Mouse (Mus musculus) MEL (cell line): ENCODE results near the gene Trp53bp1. TPM values are rescaled to one million over a fixed set of nuclear protein-coding genes. Genes with fewer than 3 reads are reported as not detected.
A peak's percentile ranks its signal among the peaks of the same experiment; 100 is the strongest.

Experiments
- DNase-seq: peaks from one replicate; pipeline ENCODE4 v3.0.0; 2011; ENCODE audit warnings: low read depth, low spot score
- H3K27ac ChIP-seq: 2 replicates; pipeline ENCODE4 v1.5.1; 2012; ENCODE audit warnings: low read depth, mild to moderate bottlenecking, control low read depth, low read length, moderate library complexity; ENCODE audit not compliant: control insufficient read depth
- H3K27me3 ChIP-seq, 2 experiments: fragments of 150-350 bp in 1 of 2; sonication (generic) in 1 of 2; 2 replicates each; pipeline ENCODE4 v1.6.1; 2012; ENCODE audit warnings: low read length in 2 of 2, mild to moderate bottlenecking in 2 of 2, improper control_type of control experiment in 1 of 2, moderate library complexity in 1 of 2; ENCODE audit not compliant: insufficient read depth in 2 of 2, control insufficient read depth in 1 of 2
- H3K36me3 ChIP-seq, 2 experiments: 2 replicates each; pipeline ENCODE4 v1.6.1; 2012 to 2014; ENCODE audit warnings: low read length in 2 of 2, improper control_type of control experiment in 1 of 2, inconsistent platforms in 1 of 2, mild to moderate bottlenecking in 1 of 2; ENCODE audit not compliant: insufficient read depth in 2 of 2, control insufficient read depth in 1 of 2
- H3K4me1 ChIP-seq, 2 experiments: fragments of 150-350 bp in 1 of 2; sonication (generic) in 1 of 2; 2 replicates each; pipeline ENCODE4 v1.6.1; 2012; ENCODE audit warnings: low read length in 2 of 2, improper control_type of control experiment in 1 of 2, mild to moderate bottlenecking in 1 of 2; ENCODE audit not compliant: insufficient read depth in 2 of 2, control insufficient read depth in 1 of 2
- H3K4me3 ChIP-seq, 2 experiments: fragments of 150-350 bp in 1 of 2; sonication (generic) in 1 of 2; 2 replicates each; pipeline ENCODE4 v1.5.1; 2012; ENCODE audit warnings: low read depth in 2 of 2, low read length in 2 of 2, mild to moderate bottlenecking in 2 of 2, moderate library complexity in 2 of 2, control low read depth in 1 of 2, improper control_type of control experiment in 1 of 2; ENCODE audit not compliant: control insufficient read depth in 1 of 2, insufficient read depth in 1 of 2
- H3K79me2 ChIP-seq: 2 replicates; pipeline ENCODE4 v1.6.1; 2012; ENCODE audit warnings: mild to moderate bottlenecking, low read length, moderate library complexity; ENCODE audit not compliant: control insufficient read depth, poor library complexity, insufficient read depth
- H3K9ac ChIP-seq: 2 replicates; pipeline ENCODE4 v1.6.1; 2012; ENCODE audit warnings: low read depth, mild to moderate bottlenecking, control low read depth, low read length, moderate library complexity; ENCODE audit not compliant: control insufficient read depth, poor library complexity, severe bottlenecking
- H3K9me3 ChIP-seq: fragments of 150-350 bp; sonication (generic); replicated peaks from 2 replicates; pipeline ENCODE4 v1.6.1; 2012; ENCODE audit warnings: mild to moderate bottlenecking, low read length, improper control_type of control experiment, moderate library complexity; ENCODE audit not compliant: insufficient read depth
- CHD1 ChIP-seq: IDR thresholded peaks from 2 replicates; pipeline ENCODE4 v1.6.1; 2012; ENCODE audit warnings: low read depth, mild to moderate bottlenecking, inconsistent platforms, low read length, improper control_type of control experiment
- CHD2 ChIP-seq: IDR thresholded peaks from 2 replicates; pipeline ENCODE4 v1.6.1; 2011; ENCODE audit warnings: low read length, improper control_type of control experiment
- CTCF ChIP-seq, 3 experiments: IDR thresholded peaks in 2 of 3; conservative IDR thresholded peaks in 1 of 3; 2 replicates each; pipeline ENCODE4 v1.5.1; 2011 to 2012; ENCODE audit warnings: low read length in 3 of 3, low read depth in 2 of 3, mild to moderate bottlenecking in 2 of 3, improper control_type of control experiment in 1 of 3, inconsistent platforms in 1 of 3, mixed read lengths in 1 of 3, moderate library complexity in 1 of 3; ENCODE audit not compliant: control insufficient read depth in 1 of 3, insufficient read depth in 1 of 3, poor library complexity in 1 of 3, severe bottlenecking in 1 of 3
- ELF1 ChIP-seq: IDR thresholded peaks from 2 replicates; pipeline ENCODE4 v1.6.1; 2014; ENCODE audit warnings: low read depth, mild to moderate bottlenecking, inconsistent platforms, low read length, improper control_type of control experiment, moderate library complexity
- EP300 ChIP-seq, 2 experiments: IDR thresholded peaks; 2 replicates each; pipeline ENCODE4 v1.6.1; 2011; ENCODE audit warnings: improper control_type of control experiment in 2 of 2, low read length in 2 of 2, low read depth in 1 of 2, mild to moderate bottlenecking in 1 of 2
- GATA1 ChIP-seq: IDR thresholded peaks from 2 replicates; pipeline ENCODE4 v1.6.1; 2011; ENCODE audit warnings: low read depth, low read length, improper control_type of control experiment
- HCFC1 ChIP-seq: IDR thresholded peaks from 2 replicates; pipeline ENCODE4 v1.6.1; 2012; ENCODE audit warnings: low read depth, mild to moderate bottlenecking, inconsistent platforms, low read length, improper control_type of control experiment, moderate library complexity
- KAT2A ChIP-seq: conservative IDR thresholded peaks from 2 replicates; pipeline ENCODE4 v1.6.1; 2012; ENCODE audit warnings: low read depth, low read length, improper control_type of control experiment, inconsistent platforms
- MAX ChIP-seq: IDR thresholded peaks from 2 replicates; pipeline ENCODE4 v1.6.1; 2011; ENCODE audit warnings: low read length, improper control_type of control experiment
- MXI1 ChIP-seq: IDR thresholded peaks from 2 replicates; pipeline ENCODE4 v1.6.1; 2011; ENCODE audit warnings: mild to moderate bottlenecking, low read depth, low read length, improper control_type of control experiment
- MYB ChIP-seq: IDR thresholded peaks from 2 replicates; pipeline ENCODE4 v1.6.1; 2011; ENCODE audit warnings: mild to moderate bottlenecking, low read depth, low read length, improper control_type of control experiment
- NELFE ChIP-seq: IDR thresholded peaks from 2 replicates; pipeline ENCODE4 v1.6.1; 2011; ENCODE audit warnings: low read depth, low read length, improper control_type of control experiment
- NRF1 ChIP-seq: IDR thresholded peaks from 2 replicates; pipeline ENCODE4 v1.6.1; 2014; ENCODE audit warnings: low read depth, mild to moderate bottlenecking, inconsistent platforms, low read length, improper control_type of control experiment, moderate library complexity; ENCODE audit not compliant: poor library complexity, insufficient read depth, severe bottlenecking
- POLR2A ChIP-seq, 2 experiments: IDR thresholded peaks; 2 replicates each; pipeline ENCODE4 v1.6.1; 2011 to 2012; ENCODE audit warnings: low read length in 2 of 2, mild to moderate bottlenecking in 2 of 2, control low read depth in 1 of 2, improper control_type of control experiment in 1 of 2, low read depth in 1 of 2, moderate library complexity in 1 of 2; ENCODE audit not compliant: control insufficient read depth in 1 of 2, insufficient read depth in 1 of 2, poor library complexity in 1 of 2
- POLR2AphosphoS2 ChIP-seq: IDR thresholded peaks from 2 replicates; pipeline ENCODE4 v1.6.1; 2011; ENCODE audit warnings: low read length, improper control_type of control experiment
- SIN3A ChIP-seq: IDR thresholded peaks from 2 replicates; pipeline ENCODE4 v1.6.1; 2012; ENCODE audit warnings: low read length, improper control_type of control experiment, inconsistent platforms
- SMC3 ChIP-seq: IDR thresholded peaks from 2 replicates; pipeline ENCODE4 v1.6.1; 2011; ENCODE audit warnings: low read depth, low read length, improper control_type of control experiment
- TBP ChIP-seq: IDR thresholded peaks from 2 replicates; pipeline ENCODE4 v1.8.0; 2011; ENCODE audit warnings: low read depth, low read length, improper control_type of control experiment
- TCF12 ChIP-seq: IDR thresholded peaks from 2 replicates; pipeline ENCODE4 v1.6.1; 2014; ENCODE audit warnings: low read depth, mild to moderate bottlenecking, inconsistent platforms, low read length, improper control_type of control experiment, moderate library complexity
- ZC3H11A ChIP-seq: IDR thresholded peaks from 2 replicates; pipeline ENCODE4 v1.6.1; 2012; ENCODE audit warnings: low read depth, mild to moderate bottlenecking, inconsistent platforms, low read length, improper control_type of control experiment
- ZMIZ1 ChIP-seq: IDR thresholded peaks from 2 replicates; pipeline ENCODE4 v1.6.1; 2012; ENCODE audit warnings: low read depth, mild to moderate bottlenecking, inconsistent platforms, low read length, improper control_type of control experiment, moderate library complexity
- polyA plus RNA-seq, 2 experiments: library from polyadenylated mRNA; stranded (reverse) in 1 of 2; unstranded in 1 of 2; fragments of >175 nt in 1 of 2; fragments of >200 nt in 1 of 2; gene quantifications; 2 replicates each; pipeline versions ENCODE4 v1.2.1 to v1.2.4; 2012; ENCODE audit warnings: low replicate concordance in 2 of 2, low read depth in 1 of 2; ENCODE audit not compliant: insufficient read length in 2 of 2, insufficient read depth in 1 of 2, missing spikeins in 1 of 2
- total RNA-seq: library from RNA; depleted of rRNA; stranded (reverse); fragments of 300-350 nt; gene quantifications from 2 replicates; pipeline ENCODE4 v1.2.3, GENCODE M21; 2012

Trp53bp1 gene
- total and polyA plus RNA-seq, 3 experiments: 13.4 to 160 (median 37.3) TPM

DNA sequence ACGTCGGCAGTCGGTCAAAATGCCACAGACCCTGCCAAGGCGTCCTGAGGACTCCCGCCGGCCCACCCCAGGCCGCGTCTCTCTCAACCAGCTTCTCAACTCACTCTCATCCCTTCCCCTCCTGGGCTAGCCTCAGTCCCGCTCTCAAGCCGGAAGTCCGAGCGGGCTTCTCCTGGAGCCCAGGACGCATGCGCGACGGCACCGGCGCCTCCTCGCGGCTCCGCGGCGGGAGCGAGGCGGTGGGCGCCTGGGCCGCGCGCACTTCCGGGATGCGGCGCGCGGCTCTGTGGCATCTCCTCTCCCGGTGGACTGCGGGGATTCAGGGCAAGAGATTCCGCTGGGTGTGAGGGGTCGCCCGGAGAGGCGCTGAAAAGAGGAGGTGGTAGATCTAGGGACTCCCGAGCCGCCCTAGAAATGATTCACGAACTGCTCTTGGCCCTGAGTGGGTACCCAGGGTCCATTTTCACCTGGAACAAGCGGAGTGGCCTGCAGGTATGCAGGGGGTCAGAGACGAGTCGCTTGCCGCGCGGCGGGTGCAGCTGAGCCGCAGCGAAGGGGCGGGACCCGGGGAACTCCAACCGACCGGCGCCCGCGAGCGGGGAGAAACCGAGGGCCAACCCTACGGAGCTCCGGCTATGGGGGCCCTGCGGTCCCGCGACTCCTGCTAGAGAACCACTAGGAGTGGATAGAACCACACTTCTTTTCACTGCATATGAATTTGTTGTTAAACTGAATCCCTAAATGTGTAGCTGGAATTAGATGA lies 100.0 kb downstream of the Trp53bp1 start, which contains the start of gene Zscan29:
Gene Zscan29 (minus strand): TSS at position 146 of the 763 bp plus-strand sequence.
- H3K4me1 ChIP-seq: peaks cover 0 to 10% of the 10 kb centered on the region in 2 experiments; a peak in 3 of 4 replicates
- H3K4me3 ChIP-seq: peak within 1 kb of the TSS; percentile 95 to 99
- peaks cover 3 to 13% of the 10 kb centered on the region in 2 experiments; a peak in 3 of 4 replicates for H3K36me3 ChIP-seq
- H3K27ac ChIP-seq: peak within 1 kb of the TSS; percentile 80
- H3K79me2 ChIP-seq: peaks cover 29% of the 10 kb centered on the region
- 0 out of 2 replicates have a peak, but pooled peaks have one; percentile 38 for TF ChIP-seq MAX
- TF ChIP-seq NRF1: peak; percentile 92
- peak; percentile 79 for TF ChIP-seq POLR2AphosphoS2
- peak; percentile 60 for TF ChIP-seq HCFC1
- peak; percentile 41 for TF ChIP-seq MXI1
- TF ChIP-seq POLR2A (IDR thresholded peaks at IDR 0.05; ENCODE audit: control insufficient read depth in 1 of 2, insufficient read depth in 1 of 2, low read depth in 1 of 2, low read length in 2 of 2, poor library complexity in 1 of 2): peak; percentile 87 to 91
- TF ChIP-seq CHD2: no peak
- peak; percentile 69 for TF ChIP-seq TCF12
- no peak; the same call in 1 of the 2 replicates for TF ChIP-seq CHD1
- peak; percentile 89 for TF ChIP-seq NELFE
- TF ChIP-seq ZC3H11A: no peak
- peak; percentile 83; the same call in 1 of the 2 replicates for TF ChIP-seq ZMIZ1
- TF ChIP-seq MYB: no peak
- TF ChIP-seq TBP: peak; percentile 73
- no peak for TF ChIP-seq GATA1
- TF ChIP-seq SMC3: 0 out of 2 replicates have a peak, but pooled peaks have one; percentile 10
- peak; percentile 72 for TF ChIP-seq SIN3A
- peak in 1 of 3 experiments; percentile 28; a peak in 2 of 6 replicates for TF ChIP-seq CTCF (IDR thresholded peaks at IDR 0.05 in 2 of 3, conservative IDR thresholded peaks at IDR 0.05 in 1 of 3; ENCODE audit: control insufficient read depth in 1 of 3, insufficient read depth in 1 of 3, low read depth in 2 of 3, low read length in 3 of 3, poor library complexity in 1 of 3, severe bottlenecking in 1 of 3)
- no peak for TF ChIP-seq EP300 (IDR thresholded peaks at IDR 0.05; ENCODE audit: low read depth in 1 of 2, low read length in 2 of 2)
- TF ChIP-seq KAT2A: no peak
- peak; percentile 97 for TF ChIP-seq ELF1
- H3K9me3 ChIP-seq: no peaks in the 10 kb centered on the region
- DNase-seq: peak; percentile 93
- peak within 1 kb of the TSS; percentile 95 for H3K9ac ChIP-seq
- no peaks in the 10 kb centered on the region for H3K27me3 ChIP-seq
